Mouse (Mus musculus) T-cell, adult 2 months (primary cell): ENCODE data around the gene Pde8a.

Experiments
- DNase-seq: peaks from one replicate; pipeline ENCODE4 v3.0.0; 2022; ENCODE audit warnings: low spot score

Pde8a gene

DNA sequence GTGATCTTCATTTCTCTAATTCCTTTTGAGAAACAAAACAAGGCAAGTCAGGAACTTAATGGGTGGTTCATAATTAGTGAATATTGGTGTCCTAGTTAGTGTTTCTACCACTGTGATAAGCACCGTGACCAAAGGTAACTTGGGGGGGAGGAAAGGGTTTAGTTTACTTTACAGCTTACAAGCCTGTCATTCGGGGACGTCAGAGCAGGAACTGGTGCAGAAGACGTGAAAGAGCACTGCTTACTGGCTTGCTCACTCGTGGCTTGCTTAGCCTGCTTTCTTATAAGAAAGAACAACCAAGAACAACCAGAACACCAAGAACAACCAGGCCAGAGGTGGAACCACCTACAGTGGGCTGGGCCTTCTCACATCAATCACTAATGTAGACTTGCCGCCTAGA lies 65.6 kb downstream of the Pde8a start:
- no peak for DNase-seq

DNA sequence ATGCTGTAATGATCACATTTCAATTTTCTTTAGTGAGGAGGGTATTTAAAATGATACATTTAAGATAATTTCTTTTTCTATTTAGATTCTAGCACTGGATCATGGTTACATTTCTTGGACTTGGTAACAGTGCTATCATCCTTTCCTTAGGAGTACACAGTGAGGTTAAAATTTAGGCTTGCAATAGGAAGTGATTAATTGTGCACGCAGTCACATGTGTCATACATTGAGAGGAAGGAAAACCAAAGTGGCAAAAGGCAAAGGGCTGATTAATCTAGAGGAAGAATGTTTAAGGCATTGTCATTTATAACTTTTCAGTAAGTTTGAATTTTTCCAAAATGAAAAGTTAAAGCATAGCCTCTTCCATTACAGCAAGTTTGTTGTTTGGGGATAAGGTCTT lies 67.8 kb downstream of the Pde8a start:
- no peak for DNase-seq

DNA sequence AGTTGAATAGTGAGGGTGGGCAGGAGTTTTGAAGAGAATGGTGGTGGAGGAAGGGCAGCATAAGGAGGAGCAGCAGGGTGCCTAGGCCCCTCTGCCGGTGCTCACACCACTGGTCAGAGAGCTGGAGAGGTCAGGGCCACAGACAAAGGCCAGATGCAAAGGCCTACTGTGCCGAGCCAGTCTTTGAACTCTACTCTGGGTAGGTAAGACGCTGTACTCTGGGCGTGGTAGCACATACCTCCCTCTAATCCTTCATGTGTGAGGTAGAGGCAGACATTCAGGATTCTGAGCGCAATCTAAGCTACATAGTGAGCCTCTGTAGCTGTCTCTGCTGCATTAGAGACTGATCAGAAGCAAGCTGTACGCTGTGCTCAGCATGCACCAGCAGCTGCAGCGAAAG lies 73.1 kb downstream of the Pde8a start:
- DNase-seq: no peak

DNA sequence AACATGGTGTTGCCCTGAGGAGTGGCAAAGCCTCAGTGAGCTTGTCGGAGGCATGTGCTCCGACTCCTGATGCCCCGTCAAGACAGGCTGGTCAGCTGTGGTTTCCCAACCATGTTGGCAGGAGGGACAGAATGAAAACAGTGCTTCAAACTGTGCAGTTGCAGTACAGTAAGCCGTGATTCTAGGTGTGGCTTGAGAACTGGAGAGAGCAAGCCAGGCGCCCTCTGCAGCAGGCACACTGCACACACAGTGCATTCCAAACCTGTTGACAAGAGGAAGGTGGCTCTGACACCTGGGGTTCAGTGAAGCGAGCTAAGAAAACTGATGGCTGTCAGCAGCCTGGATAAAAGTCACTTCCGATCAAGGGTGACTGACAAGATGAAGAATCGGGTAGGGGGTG lies 73.5 kb downstream of the Pde8a start:
- no peak for DNase-seq

DNA sequence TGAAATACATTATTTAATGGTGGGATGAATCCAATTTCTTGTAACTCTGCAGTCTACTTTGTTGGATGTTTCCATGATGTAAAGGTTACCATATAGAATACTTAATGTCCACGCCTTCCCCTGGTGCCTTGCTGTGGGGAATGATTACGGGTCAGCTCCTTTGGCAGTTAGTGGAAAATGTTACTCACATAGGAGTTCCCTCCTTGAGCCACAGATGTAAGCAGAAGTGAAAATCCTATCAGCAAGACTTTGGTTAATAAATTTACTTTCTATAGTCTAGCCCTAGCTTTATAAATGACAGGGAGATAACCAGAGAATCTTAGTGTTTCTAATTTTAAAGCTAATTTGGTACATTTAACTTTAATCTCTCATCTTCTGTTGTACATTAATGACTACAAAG lies 81.8 kb downstream of the Pde8a start:
- no peak for DNase-seq

DNA sequence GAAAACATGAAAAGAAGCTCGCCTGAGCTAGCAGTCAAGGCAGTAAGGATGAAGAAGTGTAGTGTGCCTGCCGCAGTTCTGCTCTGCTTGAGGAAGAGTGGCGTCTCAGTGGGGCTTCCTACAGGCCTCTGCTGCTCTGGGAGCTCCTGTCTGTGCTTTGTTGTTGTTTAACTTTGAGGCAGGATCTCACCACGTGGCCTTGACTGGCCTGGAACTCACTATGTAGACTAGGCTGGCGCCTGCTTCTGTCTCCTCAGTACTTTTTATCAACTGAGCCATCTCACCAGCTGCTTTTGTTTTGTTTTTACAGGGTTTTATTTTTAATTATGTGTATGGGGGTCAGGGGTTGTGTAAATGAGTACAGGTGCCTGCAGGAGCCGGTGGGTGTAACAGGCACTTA lies 84.8 kb downstream of the Pde8a start:
- DNase-seq: no peak

DNA sequence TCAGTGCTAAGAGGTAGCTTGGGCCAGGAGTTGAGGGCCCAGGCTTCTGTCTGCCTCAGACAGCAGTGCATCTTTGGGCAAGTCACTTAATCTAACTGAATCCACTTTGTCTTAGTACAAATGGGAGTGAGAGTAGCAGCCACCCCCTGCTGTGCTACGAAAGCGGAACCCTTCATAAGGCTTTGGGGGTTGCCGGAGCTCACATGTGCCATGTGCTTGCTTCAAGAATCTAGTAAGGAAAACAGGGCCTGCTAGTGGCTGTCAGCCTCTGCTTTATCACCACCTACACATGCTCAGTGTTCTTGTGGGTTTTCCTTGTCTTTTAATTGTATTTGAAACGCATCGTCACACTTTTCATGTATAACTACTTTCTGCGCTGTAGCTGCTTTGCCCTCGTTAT lies 87.9 kb downstream of the Pde8a start:
- DNase-seq: no peak

DNA sequence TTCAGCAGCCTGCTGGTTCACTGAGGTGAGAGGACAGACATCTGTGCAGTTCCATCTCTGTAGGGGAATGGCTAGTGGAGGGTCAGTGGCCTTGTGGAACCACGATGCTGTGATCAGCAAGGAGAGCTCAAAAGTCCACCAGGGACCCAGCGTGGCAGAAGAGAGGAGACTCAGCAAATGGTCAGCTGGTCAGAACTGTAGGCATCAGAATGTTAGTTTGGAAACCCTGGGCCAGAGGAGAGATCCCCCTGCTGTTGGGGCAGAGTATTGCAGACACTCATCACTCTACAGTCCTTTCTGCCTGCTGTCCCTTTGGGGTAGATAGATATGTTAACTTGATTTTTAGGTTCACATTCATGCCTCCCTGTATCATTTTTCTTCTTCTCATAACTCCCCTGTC lies 90.3 kb downstream of the Pde8a start:
- no peak for DNase-seq

DNA sequence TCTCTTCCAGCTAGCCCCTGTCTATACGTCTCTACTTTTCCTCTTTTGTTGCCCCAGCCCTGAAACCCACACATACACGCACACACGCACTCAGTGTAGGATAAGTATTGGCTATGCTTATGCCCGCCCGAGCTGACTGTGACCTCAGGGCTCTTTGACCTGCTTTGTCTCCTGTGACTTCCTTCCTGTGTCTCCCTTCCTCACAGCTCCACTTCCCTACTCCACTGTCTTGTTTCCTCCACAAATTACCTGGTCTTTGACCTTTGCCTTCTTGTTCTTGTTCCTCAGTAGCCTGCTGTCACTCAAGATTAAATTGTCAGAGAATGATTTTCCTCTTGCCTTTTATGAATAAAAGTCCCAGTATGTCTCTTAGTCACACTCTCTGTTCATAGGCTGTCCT lies 90.7 kb downstream of the Pde8a start:
- DNase-seq: no peak

DNA sequence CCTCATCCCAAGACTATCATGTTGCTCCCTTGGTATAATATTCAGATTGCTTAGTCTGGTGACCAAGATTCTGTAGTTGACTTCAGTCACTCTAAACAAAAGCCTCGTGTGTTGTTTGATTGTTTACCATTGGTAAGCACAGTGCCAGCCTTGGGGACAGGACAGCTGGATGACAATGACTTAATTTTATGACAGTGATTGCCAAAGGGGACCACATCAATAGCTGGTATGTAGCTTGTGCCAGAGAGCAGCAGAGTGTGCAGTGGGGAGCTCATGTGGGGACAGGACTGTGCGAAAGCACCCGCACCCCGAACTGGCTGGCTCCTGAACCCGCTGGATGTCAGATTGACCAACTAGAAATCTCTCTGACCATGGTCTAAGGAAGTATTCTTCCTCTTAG lies 91.3 kb downstream of the Pde8a start:
- no peak for DNase-seq

DNA sequence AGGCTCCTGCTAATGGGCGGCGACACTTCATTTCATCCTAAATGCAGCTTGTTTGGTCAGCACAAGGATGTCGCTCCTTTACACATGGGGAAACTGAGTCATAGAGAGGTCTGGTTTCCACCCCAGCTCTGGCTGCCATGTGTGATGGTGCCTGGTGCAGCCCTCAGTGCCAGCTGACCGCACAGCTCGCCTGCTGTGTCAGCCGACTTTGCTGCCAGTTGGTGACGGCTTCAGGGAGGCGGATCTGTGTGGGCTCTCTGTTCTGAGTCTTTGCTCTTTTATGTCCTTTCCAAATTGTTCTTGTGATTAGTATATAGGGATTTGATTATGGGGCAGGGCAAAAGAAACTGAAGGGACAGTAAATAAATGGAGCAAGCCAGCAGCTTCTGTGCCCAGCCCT lies 94.3 kb downstream of the Pde8a start:
- no peak for DNase-seq

DNA sequence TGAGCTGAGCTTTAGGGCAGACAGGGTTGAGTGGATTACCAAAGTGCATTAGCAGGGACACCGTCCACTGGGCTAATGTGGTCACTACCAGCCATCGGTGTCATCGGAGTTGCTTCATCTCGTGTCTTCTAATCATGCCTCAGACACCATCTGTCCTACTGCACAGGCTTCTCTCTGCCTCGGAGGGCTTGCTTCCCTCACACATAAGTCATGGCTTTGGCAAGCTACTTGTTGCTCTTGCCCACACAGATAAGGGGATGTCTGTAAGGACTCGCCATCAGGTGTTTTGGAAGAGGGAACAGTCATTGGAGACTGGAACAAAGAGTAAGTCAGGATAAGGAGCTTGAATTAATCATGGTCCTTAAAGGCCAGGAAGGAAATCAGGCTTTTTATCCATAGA lies 95.9 kb downstream of the Pde8a start:
- no peak for DNase-seq

DNA sequence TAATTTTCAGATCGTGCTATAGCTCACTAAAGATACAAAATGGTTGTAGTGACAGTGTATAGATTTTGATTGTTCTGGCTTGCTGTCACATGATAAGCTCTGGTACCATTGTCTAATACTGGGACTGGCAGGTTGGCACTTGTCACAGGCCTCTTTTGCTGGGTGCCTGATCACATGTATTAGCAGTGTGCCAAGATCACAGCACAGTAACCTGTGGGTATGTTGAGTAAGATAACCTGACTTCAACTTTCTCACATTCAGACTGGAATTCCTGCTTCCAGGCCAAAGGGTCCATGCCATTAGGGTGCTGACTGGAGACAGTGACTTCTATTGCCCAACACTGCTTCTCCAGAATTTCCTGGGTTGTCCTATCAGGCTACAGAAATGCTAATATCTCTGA lies 97.7 kb downstream of the Pde8a start:
- no peak for DNase-seq

DNA sequence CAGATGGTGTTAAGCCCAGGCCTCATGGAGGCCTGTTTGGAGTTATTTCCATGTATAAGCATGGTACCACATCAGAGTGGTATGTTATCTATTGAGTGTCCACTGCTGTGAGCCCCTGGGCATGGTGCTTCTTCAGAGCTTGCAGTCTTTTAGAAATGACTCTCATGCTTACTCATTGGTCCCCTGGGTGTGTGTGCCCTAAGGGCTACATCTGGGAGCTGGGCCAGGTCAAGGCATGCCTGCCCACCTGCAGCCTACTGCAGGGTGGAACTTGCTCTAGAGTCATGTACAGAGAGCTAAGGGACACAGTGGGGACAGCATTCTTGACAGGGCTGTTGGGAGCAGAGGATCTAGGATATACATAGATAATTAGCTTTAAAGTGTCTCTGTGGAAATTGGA lies 98.2 kb downstream of the Pde8a start:
- DNase-seq: no peak

DNA sequence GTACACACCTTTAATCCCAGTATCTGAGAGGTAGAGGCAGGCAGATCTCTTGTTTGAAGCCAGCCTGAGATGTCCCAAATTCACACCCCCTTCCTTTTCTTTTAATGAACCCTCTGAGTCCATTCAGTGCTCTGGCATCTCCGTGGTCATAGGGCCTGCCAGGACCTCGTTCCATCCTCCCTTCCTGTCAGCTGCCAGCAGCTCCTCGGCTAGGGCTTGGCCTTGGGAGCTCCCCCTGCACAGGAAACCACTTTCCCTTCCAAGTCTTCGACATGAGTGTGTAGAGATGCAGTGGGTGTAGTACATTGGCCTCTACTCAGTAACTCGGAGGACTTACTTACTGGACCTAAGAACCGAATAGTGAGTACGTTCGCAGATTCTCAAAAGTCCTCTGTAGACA lies 102.2 kb downstream of the Pde8a start:
- no peak for DNase-seq

DNA sequence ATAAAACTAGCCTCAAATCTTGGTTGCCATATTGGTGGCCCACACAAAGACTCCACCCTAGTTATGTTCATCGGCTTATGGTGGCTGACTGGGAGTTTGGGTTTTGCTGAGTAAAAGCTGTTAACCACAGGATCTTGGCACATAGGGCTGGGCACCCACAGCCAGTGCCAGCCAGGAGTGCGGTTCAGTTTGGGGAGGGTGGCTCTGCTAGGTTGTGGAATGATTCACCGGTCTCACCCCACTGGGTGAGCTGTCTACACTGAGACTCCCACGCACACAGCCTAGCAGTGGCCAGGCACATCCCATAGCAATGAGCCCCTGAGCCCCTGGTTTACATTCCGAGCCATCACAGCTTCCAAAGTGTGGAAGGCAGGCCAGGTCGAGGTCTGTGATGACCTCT lies 106.4 kb downstream of the Pde8a start:
- DNase-seq: no peak

DNA sequence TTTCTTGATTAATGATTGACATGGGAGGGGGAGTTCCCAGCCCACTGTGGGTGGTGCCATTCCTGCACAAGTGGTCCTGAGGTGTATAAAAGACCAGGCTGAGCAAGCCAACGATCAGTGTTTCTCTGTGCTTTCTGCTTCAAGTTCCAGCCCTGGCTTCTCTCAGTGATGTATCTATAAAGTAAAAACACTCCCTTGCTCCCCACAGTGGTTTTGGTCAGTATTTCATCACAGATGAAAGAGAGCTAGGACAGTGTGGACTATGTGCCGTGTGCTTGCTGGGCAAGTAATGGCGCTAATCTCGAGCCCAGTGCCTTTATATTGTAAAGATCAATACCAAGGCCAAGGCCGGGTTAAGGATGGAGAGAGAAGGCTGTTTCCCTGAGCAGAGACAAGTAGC lies 108.4 kb downstream of the Pde8a start:
- no peak for DNase-seq

DNA sequence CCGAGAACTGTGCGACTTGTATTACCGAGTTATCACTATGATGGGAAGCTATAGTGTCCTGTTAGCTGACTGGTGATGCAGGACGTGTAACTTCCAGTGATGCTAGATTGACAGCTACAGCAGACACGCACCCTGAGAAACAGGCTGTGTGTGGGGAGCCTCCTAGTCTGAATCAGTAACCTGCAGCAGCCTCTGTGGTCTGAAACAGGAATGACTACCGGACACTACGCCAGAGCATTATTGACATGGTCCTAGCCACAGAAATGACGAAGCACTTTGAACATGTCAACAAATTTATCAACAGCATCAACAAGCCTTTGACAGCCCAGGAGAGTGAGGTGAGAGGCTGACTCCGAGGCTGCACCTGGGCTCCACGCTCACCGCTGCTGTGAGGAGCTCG lies 112.6 kb downstream of the Pde8a start:
- DNase-seq: no peak

DNA sequence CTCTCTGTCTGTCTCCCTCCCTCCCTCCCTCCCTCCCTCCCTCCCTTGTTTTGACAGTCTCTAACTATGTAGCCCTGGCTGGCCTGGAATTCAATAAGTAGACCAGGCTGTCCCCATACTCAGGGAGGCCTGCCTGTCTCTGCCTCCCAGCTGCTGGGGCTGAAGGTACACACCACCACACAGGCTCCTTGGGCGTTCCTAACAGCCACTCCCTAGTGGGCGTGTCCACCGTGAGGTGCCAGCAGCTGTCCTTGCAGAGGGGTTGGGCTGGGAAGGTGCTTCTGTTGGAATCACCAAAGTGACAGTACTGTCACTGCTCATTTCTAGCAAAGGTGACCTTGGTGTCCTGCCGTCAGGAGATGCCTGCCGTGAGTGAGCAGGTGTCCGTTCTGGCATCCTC lies 113.5 kb downstream of the Pde8a start:
- DNase-seq: no peak

DNA sequence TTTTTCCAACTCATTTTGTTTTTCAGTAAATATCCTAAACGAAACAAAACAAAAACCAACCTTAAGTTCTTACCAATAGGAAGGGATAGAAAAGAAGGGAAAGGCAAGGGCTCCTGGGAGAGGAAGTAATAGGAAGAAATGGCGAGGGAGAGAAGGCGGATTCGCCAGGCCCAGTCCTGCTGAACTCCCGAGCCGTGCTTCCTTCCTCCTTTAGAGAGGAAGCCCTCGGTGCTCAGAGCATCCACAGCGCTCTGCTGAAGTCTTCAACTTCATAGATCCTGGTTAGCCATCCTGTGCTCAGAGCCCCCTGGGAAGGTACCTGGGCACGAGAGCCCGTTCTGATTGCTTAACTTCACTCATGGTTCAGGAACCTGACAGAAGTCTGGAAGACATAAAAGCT lies 114.3 kb downstream of the Pde8a start:
- no peak for DNase-seq

DNA sequence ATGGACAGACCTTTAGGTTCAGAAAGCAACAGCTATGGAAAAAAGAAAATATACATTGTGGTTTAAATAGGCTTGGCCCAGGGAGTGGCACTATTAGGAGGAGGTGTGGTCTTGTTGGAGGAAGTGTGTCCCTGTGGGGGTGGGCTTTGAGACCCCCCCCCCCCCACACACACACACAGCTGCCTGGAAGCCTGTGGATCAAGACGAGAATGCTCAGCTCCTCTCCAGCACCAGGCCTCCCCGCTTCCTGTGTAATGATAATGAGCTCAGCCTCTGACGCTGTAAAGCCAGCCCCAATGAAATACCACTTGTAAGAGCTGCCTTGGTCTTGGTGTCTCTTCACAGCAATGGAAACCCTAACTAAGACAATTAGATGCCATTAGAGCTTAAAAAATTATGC lies 117.4 kb downstream of the Pde8a start:
- DNase-seq: no peak

DNA sequence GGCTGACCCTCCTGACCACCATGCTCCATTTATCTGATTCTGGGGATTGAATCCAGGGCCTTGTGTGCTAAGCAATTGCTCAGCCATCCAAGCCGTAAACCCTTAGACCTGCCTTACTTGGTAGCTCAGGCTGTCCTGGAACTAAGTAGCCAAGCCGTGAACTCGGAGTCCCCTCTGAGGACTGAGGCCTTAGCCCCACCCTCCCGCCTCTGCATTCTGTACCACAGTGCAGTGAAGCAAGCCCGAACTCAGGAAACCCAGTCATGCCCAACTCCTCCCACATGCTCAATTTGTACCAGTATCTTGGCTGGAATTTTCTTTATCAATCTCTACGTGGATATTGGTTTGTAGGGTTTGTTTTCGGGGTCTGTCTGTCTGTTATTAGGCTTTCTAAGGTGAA lies 118.5 kb downstream of the Pde8a start:
- no peak for DNase-seq

DNA sequence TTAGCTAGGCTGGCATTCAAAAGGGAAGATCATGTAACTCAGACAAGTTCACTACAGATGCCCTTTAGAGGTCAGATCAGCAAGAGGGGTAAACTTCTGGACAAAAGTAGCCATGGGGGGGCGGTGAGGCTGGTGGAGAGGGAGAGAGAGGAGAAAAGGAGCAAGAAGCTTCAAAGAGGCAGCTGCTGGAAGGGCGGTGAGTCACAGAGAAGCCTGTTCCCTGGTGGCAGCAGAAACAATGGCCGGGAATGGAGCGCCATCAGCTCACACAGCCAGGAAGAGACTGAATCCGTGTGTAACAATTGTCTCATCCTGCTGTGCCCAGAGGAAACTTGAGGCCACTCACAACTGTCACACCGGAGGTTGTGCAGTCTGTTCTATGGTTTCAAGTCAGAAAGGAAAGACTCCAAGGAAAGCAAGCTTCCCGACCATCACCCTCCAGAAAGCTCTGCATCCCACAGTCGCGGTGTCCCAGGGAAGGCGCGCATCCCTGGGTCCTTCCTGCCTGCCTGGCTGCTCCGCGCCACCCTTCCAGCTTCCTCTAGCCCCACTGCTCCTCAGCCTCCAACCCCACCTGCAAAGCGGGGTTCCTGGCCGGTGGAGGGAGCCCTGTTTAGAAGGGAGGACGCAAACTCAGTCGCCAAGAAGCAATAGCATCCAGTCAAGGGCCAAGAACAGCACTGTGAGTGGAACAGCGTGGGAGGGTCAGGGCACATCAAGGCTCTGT lies 122.5 kb downstream of the Pde8a start:
- no peak for DNase-seq

DNA sequence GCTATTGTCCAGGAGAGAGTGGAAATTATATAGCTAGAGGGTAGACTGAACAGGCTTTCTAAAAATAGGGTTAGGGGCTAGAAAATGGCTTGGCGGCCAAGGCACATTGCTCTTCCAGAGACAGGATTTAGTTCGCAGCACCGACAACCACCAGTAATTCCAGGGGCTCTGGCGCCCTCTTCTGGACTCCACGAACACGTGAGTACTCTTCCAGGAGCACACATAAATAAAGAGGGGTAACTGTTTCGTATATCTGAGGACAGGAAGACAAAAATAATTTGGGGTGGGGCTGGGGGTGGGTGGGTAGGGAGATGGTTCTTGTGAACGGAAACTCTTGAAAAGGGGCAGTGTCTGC lies 123.0 kb downstream of the Pde8a start:
- DNase-seq: peak; percentile 16
